Mouse (Mus musculus) kidney, postnatal 36 days (tissue): ENCODE results near the gene Yipf4.
A peak's percentile ranks its signal among the peaks of the same experiment; 100 is the strongest.
"Not testable (repeated sequence)": the region's sequence is repeated elsewhere in the genome, so short reads cannot be mapped to it uniquely, and the experiment has no call there.

ENCODE experiments used
- DNase-seq, 2 experiments: peaks; one replicate each; pipeline ENCODE4 v3.0.0; 2021 to 2022; ENCODE audit warnings: mixed read lengths in 2 of 2

Gene Yipf4

GRCm38 (mm10) chr17:74489024-74489900, at the start of gene Yipf4:
Gene Yipf4, plus strand, starts transcription at chr17:74489493.
- peak; percentile 97 to 98 for DNase-seq

GRCm38 (mm10) chr17:74440486-74440885, 48.8 kb upstream of the Yipf4 start:
- no peak for DNase-seq

DNA sequence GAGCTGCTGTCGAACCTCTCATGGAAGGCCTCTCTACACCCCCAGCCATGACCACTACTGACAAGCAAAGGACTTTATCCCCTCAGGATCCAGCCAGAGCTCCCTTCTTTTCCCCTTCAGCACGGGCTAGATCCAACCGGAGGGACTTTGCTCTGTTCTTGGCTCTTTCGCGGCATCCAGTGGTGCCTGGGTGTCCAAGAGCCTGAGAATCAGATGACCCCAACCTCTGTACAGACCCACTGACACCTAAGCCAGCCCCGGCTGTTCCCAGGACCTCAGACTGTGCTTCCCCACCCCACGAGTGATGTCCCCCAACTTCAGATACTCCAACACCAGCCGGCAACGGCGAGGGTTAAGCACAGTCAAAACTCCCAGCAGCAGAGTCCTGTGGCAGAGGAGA, 39.5 kb upstream of the Yipf4 start:
- no peak for DNase-seq

DNA sequence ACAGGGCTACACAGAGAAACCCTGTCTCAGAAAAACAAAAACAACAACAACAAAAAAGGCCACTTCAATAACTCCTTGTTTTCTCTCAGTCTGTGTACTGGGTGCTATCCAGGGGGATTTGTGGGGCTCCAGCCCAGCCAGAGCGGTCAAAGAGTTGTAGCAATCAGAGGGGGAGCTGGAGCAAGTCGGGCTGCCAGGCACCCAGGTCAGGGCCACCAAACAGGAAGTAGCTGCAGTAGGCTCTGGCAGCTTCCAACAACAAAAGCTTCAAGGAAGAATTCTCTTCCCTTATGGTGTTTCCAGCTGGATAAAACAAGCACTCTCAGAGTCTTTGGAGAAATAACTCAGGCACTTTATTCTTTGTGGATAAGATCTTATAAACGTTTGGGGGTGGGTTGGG, 35.4 kb upstream of the Yipf4 start:
- no peak for DNase-seq

- DNase-seq: no peak
Measured at GRCm38 (mm10) chr17:74454660-74455059, 34.6 kb upstream of the Yipf4 start.

- no peak for DNase-seq
Measured at GRCm38 (mm10) chr17:74455426-74455825, 33.9 kb upstream of the Yipf4 start.

- no peak for DNase-seq
Measured at GRCm38 (mm10) chr17:74456825-74457224, 32.5 kb upstream of the Yipf4 start.

DNA sequence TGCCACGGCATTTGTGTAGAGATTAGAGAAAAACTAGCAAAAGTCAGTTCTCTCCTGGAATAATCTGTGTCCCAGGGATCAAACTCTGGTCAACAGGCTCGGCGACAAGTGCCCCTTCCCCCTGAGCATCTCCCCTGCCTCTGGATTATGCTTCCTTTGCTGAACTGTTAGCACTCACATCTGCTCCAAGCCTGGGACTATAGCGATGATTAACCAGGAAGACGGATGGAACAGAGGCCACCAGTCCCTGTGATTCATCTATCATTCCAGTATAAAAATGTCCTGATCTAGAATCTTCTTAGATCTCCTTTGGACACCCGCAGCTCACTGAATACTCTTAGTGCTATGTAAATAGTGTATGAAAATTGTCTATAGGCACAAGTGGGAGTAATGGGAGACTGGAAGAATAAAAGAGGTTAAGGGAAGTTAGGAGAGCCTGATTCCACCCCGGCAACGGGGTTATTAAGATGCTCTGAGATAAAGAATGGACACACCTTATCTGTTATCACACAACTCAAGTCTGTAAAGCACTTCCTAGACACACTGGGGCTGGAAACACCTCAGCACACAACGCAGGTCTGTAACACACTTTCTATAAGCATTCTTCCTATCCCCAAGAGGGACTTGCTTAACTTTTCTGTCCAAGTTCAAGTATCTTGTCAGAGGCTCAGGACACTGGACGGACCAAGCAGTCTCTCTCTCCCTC, 31.2 kb upstream of the Yipf4 start:
- no peak for DNase-seq

DNA sequence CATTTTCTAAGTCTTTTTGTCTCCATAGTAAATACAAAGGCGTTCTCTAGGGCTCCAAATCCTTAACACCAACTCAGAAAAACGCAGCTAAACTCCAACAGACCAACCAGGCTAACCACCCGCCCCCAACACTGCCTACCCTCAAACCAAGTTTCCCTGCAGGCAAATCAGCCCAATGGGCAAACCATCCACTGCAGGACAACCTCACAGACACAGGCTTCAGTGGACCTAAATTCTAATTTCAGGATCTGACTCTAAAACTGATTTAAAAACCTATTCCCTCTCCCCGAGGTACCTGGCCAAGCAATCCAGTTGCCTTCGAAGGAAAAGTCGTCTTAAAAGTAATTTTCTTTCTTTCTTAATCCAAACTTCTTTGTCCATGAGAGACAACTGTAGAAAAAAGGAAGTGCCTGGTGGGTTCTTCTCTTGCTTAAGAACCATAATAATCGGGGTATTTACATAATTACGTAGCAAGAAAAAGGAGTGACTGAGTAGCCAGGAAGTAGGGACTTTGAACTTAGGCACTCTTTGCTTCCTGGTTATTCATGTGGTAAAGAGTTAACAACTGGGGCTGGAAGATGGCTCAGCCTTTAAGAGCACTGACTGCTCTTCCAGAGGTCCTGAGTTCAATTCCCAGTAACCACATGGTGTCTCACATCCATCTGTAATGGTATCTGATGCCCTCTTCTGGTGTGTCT, 30.4 kb upstream of the Yipf4 start, which contains the start of gene Nlrc4:
TSS of gene Nlrc4 (minus strand) at position 432 of the 698 bp plus-strand sequence.
- DNase-seq: no peak

- no peak for DNase-seq
Measured at GRCm38 (mm10) chr17:74463510-74463909, 25.8 kb upstream of the Yipf4 start.

DNA sequence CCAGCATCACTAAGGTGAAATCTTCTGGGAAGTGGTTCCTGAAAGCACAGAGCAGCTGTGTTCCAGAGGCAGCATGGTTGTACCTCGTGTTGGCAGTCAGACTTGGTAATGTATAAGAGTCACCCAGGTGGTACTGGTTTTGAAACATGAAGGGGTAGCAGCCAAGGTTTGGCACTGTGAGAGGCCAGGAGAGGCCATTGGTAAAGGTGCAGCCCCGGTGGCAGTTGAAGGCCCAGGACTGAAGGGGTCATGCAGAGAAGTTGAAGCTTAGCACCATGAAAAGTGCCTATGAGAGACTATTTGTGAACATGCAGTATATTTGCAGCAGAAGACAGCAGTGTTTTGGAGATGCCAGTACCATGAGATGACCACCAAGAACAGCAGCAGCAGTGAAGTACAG, 21.3 kb upstream of the Yipf4 start:
- DNase-seq: not testable (repeated sequence)

DNA sequence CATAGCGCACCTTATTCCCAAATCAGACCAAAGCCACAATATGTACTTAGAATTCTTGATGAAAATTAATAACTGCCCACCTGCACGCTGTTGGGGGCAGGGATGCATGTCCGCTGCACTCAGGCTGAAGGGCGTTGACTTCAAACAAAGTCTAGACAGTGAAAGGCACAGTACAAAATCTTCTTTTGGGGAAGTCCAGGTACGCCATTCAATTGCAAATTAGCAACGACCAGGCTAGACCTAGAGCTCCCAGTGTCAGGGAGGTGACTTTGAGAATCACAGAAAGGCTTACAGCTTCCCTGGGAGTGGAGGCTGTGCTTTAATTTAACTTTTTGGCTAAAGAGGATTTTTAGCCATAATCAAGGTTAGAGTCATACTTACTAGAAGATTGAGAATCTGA, 19.2 kb upstream of the Yipf4 start:
- not testable (repeated sequence) for DNase-seq

GRCm38 (mm10) chr17:74480361-74481069, 8.8 kb upstream of the Yipf4 start:
- no peak for DNase-seq

DNA sequence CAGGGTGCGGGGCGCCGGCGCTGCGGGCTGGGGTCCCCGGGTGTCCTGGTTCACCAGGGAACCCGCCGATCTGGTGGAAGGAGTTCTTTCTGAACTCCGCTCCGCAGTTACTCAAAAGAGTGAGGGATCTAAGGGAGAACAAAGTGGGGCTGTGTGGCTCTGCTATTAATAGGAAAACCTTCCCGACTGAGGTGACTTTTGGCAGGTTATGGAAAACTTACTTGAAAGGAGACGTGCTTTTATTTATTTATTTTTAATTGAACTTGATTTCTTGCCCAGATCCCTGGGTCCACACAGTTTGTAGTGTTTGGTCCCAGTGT, 568 bp downstream of the Yipf4 start:
- DNase-seq: no peak

DNA sequence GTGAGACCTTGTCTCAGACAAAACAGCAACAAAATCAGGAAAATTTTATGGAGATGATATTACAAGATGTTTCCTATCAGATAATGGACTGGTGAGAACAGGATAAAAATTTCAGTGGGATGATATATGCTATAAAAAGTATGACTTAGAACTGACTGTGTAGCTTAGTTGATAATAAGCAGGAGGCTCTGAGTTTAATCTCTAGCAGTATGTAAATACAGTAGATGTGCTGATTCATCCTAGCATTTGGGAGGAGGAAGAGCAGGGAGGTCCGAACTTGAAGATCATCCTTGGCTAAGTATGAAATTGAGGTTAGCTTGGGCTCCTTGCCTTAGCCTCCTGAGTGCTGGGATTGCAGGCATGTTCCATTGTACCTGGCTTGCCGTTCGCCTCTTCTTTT, 2.3 kb downstream of the Yipf4 start:
- DNase-seq: no peak

GRCm38 (mm10) chr17:74500204-74500603, 10.9 kb downstream of the Yipf4 start:
- no peak for DNase-seq

GRCm38 (mm10) chr17:74501085-74501484, 11.8 kb downstream of the Yipf4 start:
- no peak for DNase-seq

DNA sequence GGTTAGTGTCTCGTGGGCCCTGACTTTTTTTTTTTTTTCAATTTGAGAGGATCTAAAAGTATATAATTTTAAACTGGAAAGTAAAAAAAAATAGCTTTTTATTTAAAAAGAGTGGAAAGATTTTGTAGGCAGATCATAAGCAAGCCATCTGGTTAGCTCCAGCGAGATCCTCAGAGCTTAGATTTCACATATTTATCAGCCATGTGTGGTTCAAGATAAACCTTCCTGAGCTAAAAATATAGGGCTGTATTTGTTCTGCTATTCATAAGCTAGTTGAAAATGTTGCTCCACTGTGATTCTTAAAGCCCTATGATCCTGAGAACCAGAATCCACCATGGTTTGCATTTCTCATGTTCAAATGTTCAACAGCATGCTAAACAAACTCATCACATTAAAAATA, 18.6 kb downstream of the Yipf4 start:
- no peak for DNase-seq

- no peak for DNase-seq
Measured at GRCm38 (mm10) chr17:74508600-74508999, 19.3 kb downstream of the Yipf4 start.

- no peak for DNase-seq
Measured at GRCm38 (mm10) chr17:74512308-74512707, 23.0 kb downstream of the Yipf4 start.

DNA sequence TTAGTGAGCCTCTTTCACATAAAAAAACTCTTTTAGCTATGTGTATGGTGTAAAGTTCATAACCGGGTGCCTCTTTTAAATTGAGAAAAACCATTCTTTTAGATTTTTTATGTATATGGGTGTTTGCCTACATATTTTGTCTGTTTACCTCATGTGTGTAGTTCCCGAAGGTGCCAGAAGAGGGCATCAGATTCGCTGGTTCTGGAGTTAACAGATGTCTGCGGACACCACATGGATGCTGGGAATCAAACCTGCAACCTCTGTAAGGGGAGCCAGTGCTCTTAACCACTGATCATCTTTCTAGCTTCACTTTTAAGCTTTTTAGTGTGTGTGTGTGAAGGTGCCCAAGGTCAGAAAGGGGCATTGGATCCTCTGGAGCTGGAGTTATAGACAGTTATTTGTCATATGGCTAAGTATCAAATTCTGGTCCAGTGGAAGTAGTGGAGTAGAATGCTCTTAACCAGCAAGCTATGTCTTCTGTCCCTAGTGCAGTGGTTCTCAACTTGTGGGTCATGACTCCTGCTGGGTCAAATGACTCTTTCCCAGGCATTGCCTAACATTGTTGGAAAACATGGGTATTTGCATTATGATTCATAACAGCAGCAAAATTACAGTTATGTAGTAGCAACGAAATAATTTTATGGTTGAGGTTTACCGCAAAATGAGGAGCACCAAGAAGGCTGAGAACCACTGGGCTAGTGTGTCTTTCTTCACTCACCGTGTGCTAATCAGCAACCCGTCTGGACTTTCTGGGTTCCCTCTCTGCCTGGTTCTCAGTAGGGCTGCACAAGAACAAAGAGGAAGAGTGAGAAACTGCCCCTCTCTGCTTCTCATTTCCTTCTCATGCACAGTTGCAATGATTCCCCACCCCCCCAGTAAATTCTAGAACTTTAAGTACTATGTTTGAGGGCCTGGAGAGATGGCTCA, 33.8 kb downstream of the Yipf4 start:
- no peak for DNase-seq

DNA sequence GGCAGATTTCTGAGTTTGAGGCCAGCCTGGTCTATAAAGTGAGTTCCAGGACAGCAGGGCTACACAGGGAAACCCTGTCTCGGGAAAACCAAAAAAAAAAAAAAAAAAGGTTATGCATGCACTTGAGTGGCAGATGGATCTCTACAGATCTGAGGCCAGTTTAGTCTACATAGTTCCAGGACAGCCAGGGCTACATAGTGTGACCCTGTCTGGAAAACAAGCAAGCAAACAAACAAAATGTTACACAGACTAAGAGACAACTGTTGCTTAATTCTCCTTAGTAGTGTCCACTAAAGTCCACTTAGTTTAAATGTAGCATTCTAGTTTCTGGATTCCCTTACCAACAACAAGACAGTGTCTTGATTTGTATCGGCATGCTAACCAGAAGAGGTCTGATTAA, 36.8 kb downstream of the Yipf4 start:
- no peak for DNase-seq
